Mouse (Mus musculus) kidney, postnatal 36 days (tissue): ENCODE measurements around the gene Pde4c.
A peak's percentile ranks its signal among the peaks of the same experiment; 100 is the strongest.

Experiments used
- DNase-seq, 2 experiments: peaks; one replicate each; pipeline ENCODE4 v3.0.0; 2021 to 2022; ENCODE audit warnings: mixed read lengths in 2 of 2

Pde4c gene

GRCm38 (mm10) chr8:70792700-70793099 is 69.2 kb downstream of the Pde4c start:
- peak; percentile 93 to 94 for DNase-seq

GRCm38 (mm10) chr8:70794215-70794614 is 70.7 kb downstream of the Pde4c start:
- DNase-seq, result no peak

GRCm38 (mm10) chr8:70795370-70795769 is 71.8 kb downstream of the Pde4c start:
- DNase-seq, result no peak

- peak in 1 of 2 experiments; percentile 92 for DNase-seq
Measured at GRCm38 (mm10) chr8:70796403-70797080, 73.0 kb downstream of the Pde4c start.

GRCm38 (mm10) chr8:70797081-70798070 is 73.9 kb downstream of the Pde4c start:
- DNase-seq, result peak; percentile 93 to 94

GRCm38 (mm10) chr8:70798281-70798680 is 74.8 kb downstream of the Pde4c start:
- peak; percentile 79 to 89 for DNase-seq

GRCm38 (mm10) chr8:70800648-70801047 is 77.1 kb downstream of the Pde4c start:
- DNase-seq, result no peak
